Mouse (Mus musculus): ENCODE results near the gene Tmppe. TPM values are rescaled to one million over a fixed set of nuclear protein-coding genes. Genes with fewer than 3 reads are reported as not detected.

Gene Tmppe
- polyA plus RNA-seq, 1 experiment from 2014 or later: 2.9 TPM

DNA sequence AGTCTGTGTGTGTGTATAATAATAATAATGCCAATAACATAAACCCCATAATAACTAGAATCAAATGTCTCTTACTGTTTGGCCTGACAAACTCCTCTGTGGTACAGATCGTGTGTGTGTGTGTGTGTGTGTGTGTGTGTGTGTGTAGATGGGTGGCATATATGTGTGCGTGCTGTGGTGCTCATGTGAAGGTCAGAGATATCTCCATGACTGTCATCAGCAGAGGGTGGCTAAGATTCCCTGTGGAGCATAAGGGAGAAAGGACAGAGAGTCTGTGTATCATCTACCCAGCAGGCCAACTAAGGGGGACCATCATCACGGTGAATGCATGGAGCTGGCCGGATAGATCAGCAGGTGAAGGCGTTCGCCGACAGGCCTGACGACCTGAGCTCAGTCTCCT lies 46.0 kb downstream of the Tmppe start:
- no peak for ATAC-seq (ENCODE audit: low read depth)
- Histone ChIP-seq H3K36me3 (no peaks in the 10 kb centered on the region), H3K4me3 (replicated peaks) (no peak overlapping the region), H3K4me1 (replicated peaks) (peaks cover 13% of the 10 kb centered on the region), H3K4me2 (no peak overlapping the region), H3K27ac (no peak overlapping the region), H3K9me3 (replicated peaks) (no peaks in the 10 kb centered on the region), H3K9ac (no peak overlapping the region), H3K27me3 (no peaks in the 10 kb centered on the region)
- no peak for DNase-seq
- 86% methylated on average over 8 of the region's 8 CpGs for WGBS (ENCODE audit: insufficient replicate concordance)

- Histone ChIP-seq H3K4me2 (no peak overlapping the region), H3K4me3 (replicated peaks) (no peak overlapping the region), H3K27me3 (no peaks in the 10 kb centered on the region), H3K9me3 (replicated peaks) (no peaks in the 10 kb centered on the region), H3K27ac (peak overlapping the region; percentile 40; the same call in 1 of the 2 replicates), H3K36me3 (no peaks in the 10 kb centered on the region), H3K9ac (no peak overlapping the region), H3K4me1 (replicated peaks) (peaks cover 13% of the 10 kb centered on the region)
- ATAC-seq (ENCODE audit: low read depth) (peak; percentile 76), DNase-seq (peak; percentile 43)
- WGBS (ENCODE audit: insufficient replicate concordance): 64% methylated on average over 5 of the region's 5 CpGs
Observed at GRCm38 (mm10) chr9:114448700-114449099, 47.8 kb downstream of the Tmppe start.

- ATAC-seq (ENCODE audit: low read depth): peak; percentile 89
- WGBS (ENCODE audit: insufficient replicate concordance): 50% methylated on average over 13 of the region's 13 CpGs
Observed at GRCm38 (mm10) chr9:114449120-114449754, 48.3 kb downstream of the Tmppe start.

DNA sequence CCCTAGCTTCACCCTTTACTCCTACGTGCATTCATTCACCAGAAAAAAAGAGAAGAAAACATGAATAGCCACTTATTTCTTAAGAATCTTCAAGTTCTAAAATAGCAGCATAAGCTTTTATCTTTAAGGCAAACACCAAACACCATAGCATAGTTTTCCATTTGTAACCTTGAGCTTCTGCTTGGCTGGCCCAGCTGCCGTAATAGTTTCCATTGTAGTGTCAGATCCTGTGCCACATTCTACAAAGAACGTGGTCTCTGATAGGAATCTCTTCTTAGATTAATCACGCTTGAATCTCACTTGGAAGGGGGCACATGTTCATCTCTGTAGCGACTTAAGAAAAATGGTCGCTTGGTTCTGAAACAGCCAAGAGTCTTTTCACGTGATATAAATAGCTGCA lies 50.7 kb downstream of the Tmppe start:
- no peak overlapping the region for H3K9ac ChIP-seq
- no peaks in the 10 kb centered on the region for H3K27me3 ChIP-seq
- no peak for DNase-seq
- no peak for ATAC-seq (ENCODE audit: low read depth)
- H3K4me1 ChIP-seq (replicated peaks): peaks cover 13% of the 10 kb centered on the region
- H3K4me2 ChIP-seq: no peak overlapping the region
- H3K9me3 ChIP-seq (replicated peaks): no peaks in the 10 kb centered on the region
- no peak overlapping the region for H3K27ac ChIP-seq
- no peaks in the 10 kb centered on the region for H3K36me3 ChIP-seq
- H3K4me3 ChIP-seq (replicated peaks): no peak overlapping the region
- WGBS (ENCODE audit: insufficient replicate concordance): 70% methylated on average over 7 of the region's 7 CpGs

More at GRCm38 (mm10) chr9:114449120-114449754, 48.3 kb downstream of the Tmppe start:
- H3K9me3 ChIP-seq (replicated peaks): no peaks in the 10 kb centered on the region
- H3K4me2 ChIP-seq: no peak overlapping the region
- H3K4me3 ChIP-seq (replicated peaks): no peak overlapping the region
- no peaks in the 10 kb centered on the region for H3K36me3 ChIP-seq
- H3K9ac ChIP-seq: no peak overlapping the region
- peak overlapping the region; percentile 40; the same call in 1 of the 2 replicates for H3K27ac ChIP-seq
- peaks cover 13% of the 10 kb centered on the region for H3K4me1 ChIP-seq (replicated peaks)
- H3K27me3 ChIP-seq: no peaks in the 10 kb centered on the region
- DNase-seq: peak; percentile 40

DNA sequence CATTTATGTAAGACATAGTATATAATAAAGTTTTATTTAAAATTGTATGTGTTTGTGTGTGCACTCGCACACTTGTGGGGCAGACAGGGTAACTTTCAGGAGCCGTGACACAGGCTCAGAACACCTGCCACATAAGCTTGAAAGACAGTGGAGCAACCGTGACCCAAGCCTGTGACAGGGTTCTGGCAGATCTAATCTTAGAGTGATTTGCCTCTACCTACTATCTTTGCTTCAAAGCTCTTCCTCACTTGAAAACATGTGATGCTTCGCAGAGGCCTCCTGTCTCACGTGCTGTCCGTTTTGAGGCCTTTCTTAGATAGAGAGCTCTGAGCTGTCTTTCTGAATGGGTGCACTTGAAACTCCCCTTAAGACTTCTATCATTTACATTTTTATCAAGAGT lies 51.5 kb downstream of the Tmppe start:
- Histone ChIP-seq H3K4me2 (no peak overlapping the region), H3K27me3 (no peaks in the 10 kb centered on the region), H3K4me3 (replicated peaks) (no peak overlapping the region), H3K9me3 (replicated peaks) (no peaks in the 10 kb centered on the region), H3K27ac (no peak overlapping the region), H3K36me3 (0 out of 2 replicates have a peak, but pooled peaks cover 2% of the 10 kb centered on the region), H3K9ac (no peak overlapping the region), H3K4me1 (replicated peaks) (peaks cover 13% of the 10 kb centered on the region)
- no peak for ATAC-seq (ENCODE audit: low read depth)
- 75% methylated on average over 6 of the region's 6 CpGs for WGBS (ENCODE audit: insufficient replicate concordance)
- no peak for DNase-seq

DNA sequence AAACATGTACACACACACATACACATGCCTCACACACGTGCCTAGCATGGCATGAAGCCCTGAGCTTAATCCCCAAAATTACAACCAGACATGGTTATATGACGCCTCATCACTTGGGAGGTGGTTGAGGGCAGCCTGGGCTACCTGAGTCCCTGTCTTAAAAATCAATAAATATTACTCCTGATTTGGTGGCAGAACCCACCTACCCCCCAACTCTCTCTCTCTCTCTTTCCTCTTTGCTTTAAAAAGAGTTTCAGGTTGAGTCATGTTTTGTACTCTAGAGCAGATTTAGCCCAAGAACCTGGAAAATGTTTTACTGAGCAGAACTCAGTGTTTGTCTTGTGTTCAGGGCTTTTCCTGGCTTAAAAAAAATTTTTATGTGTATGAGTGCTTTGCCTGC lies 54.5 kb downstream of the Tmppe start:
- Histone ChIP-seq H3K36me3 (0 out of 2 replicates have a peak, but pooled peaks cover 6% of the 10 kb centered on the region), H3K9ac (no peak overlapping the region), H3K27me3 (no peaks in the 10 kb centered on the region), H3K4me3 (replicated peaks) (no peak overlapping the region), H3K4me1 (replicated peaks) (no peaks in the 10 kb centered on the region), H3K4me2 (no peak overlapping the region), H3K9me3 (replicated peaks) (no peaks in the 10 kb centered on the region), H3K27ac (no peak overlapping the region)
- WGBS (ENCODE audit: insufficient replicate concordance): 61% methylated on average over 2 of the region's 2 CpGs
- no peak for ATAC-seq (ENCODE audit: low read depth)
- no peak for DNase-seq

Other genes with a start within 250 kb of the Tmppe start
- not detected in 2 replicates for gene Bcl2a1c, start 71.0 kb upstream of the Tmppe start, polyA plus RNA-seq (2015; fragmentation: Nextera tagmentation; extraction: Ambion mirVana)
- 22.5 TPM in 2 replicates for gene Crtap, start 10.4 kb upstream of the Tmppe start, polyA plus RNA-seq (2015; fragmentation: Nextera tagmentation; extraction: Ambion mirVana)
- 13.2 and 14.6 TPM in 2 replicates for gene Glb1, start within 50 bp of the Tmppe start, polyA plus RNA-seq (2015; fragmentation: Nextera tagmentation; extraction: Ambion mirVana)
- gene Ccr4, start 103.8 kb downstream of the Tmppe start, polyA plus RNA-seq (2015; fragmentation: Nextera tagmentation; extraction: Ambion mirVana): not detected in 2 replicates
- not detected in 2 replicates for gene C130032M10Rik, start 114.6 kb downstream of the Tmppe start, polyA plus RNA-seq (2015; fragmentation: Nextera tagmentation; extraction: Ambion mirVana)
- 1.4 and 1.6 TPM in 2 replicates for gene Trim71, start 163.3 kb downstream of the Tmppe start, polyA plus RNA-seq (2015; fragmentation: Nextera tagmentation; extraction: Ambion mirVana)
- gene Cnot10, start 239.1 kb downstream of the Tmppe start, polyA plus RNA-seq (2015; fragmentation: Nextera tagmentation; extraction: Ambion mirVana): 26.9 and 32.5 TPM in 2 replicates

All from liver, embryonic 13.5 days (tissue).